Mouse (Mus musculus) forebrain, embryonic 10.5 days (tissue): ENCODE results near the gene Uba7. TPM values are rescaled to one million over a fixed set of nuclear protein-coding genes. Genes with fewer than 3 reads are reported as not detected.

ENCODE experiments used
- DNase-seq: peaks from one replicate; pipeline ENCODE4 v3.0.0-alpha.2; 2017; ENCODE audit warnings: low spot score; ENCODE audit errors: extremely low spot score
- H3K27ac ChIP-seq: fragments of 300-500 bp; sonication (generic); 2 replicates; pipeline ENCODE4 v1.5.1; 2016; ENCODE audit warnings: mild to moderate bottlenecking
- H3K27me3 ChIP-seq: fragments of 300-500 bp; sonication (generic); 2 replicates; pipeline ENCODE4 v1.6.1; 2016; ENCODE audit warnings: mild to moderate bottlenecking; ENCODE audit not compliant: poor library complexity, severe bottlenecking
- H3K36me3 ChIP-seq: fragments of 300-500 bp; sonication (generic); replicated peaks from 2 replicates; pipeline ENCODE4 v1.6.1; 2016; ENCODE audit warnings: mild to moderate bottlenecking, moderate library complexity
- H3K4me1 ChIP-seq: fragments of 300-500 bp; sonication (generic); 2 replicates; pipeline ENCODE4 v1.6.1; 2016
- H3K4me3 ChIP-seq: fragments of 300-500 bp; sonication (generic); 2 replicates; pipeline ENCODE4 v1.5.1; 2016; ENCODE audit warnings: mild to moderate bottlenecking, moderate library complexity
- H3K9me3 ChIP-seq: fragments of 300-500 bp; sonication (generic); 2 replicates; pipeline ENCODE4 v1.6.1; 2016; ENCODE audit warnings: mild to moderate bottlenecking, moderate library complexity
- WGBS: fragments of 180-500 bp; shearing (Covaris S2); methylation state at CpG from one replicate; pipeline ENCODE4 v1.1.7; 2016; 5-methylcytosine and 5-hydroxymethylcytosine counted together
- polyA plus RNA-seq: library from polyadenylated mRNA; unstranded; fragments of >200 nt; fragmentation: Nextera tagmentation; extraction: Ambion mirVana; gene quantifications from 2 replicates; pipeline ENCODE4 v1.2.1, GENCODE M21; 2016

The Uba7 gene
- 6.8 and 10.0 TPM in 2 replicates for polyA plus RNA-seq

- no peaks in the 10 kb centered on the region for H3K9me3 ChIP-seq
- H3K27me3 ChIP-seq = no peaks in the 10 kb centered on the region
- H3K4me1 ChIP-seq = peaks cover 6% of the 10 kb centered on the region
- WGBS = 74% methylated on average over 12 of the region's 12 CpGs
- peak within 1 kb of the TSS; percentile 54 for H3K27ac ChIP-seq
- no peak for DNase-seq
- H3K36me3 ChIP-seq = peaks cover 28% of the 10 kb centered on the region
- peak within 1 kb of the TSS; percentile 29 for H3K4me3 ChIP-seq
These were observed at the start of gene Uba7 for GRCm38 (mm10) chr9:107975399-107976386. Uba7 (plus strand) TSS chr9:107975505.

GRCm38 (mm10) chr9:107926920-107927420, 48.3 kb upstream of the Uba7 start:
- H3K4me1 ChIP-seq = peaks cover 41% of the 10 kb centered on the region
- peaks cover 8% of the 10 kb centered on the region; the same call in 1 of the 2 replicates for H3K27me3 ChIP-seq
- no peak overlapping the region for H3K4me3 ChIP-seq
- DNase-seq = no peak
- H3K9me3 ChIP-seq = no peaks in the 10 kb centered on the region
- WGBS = 61% methylated on average over 9 of the region's 9 CpGs
- no peaks in the 10 kb centered on the region for H3K36me3 ChIP-seq
- H3K27ac ChIP-seq = no peak overlapping the region

- Histone ChIP-seq H3K4me3 (no peak overlapping the region), H3K4me1 (peaks cover 49% of the 10 kb centered on the region), H3K36me3 (no peaks in the 10 kb centered on the region), H3K27ac (no peak overlapping the region), H3K9me3 (no peaks in the 10 kb centered on the region), H3K27me3 (peaks cover 8% of the 10 kb centered on the region; the same call in 1 of the 2 replicates)
- no peak for DNase-seq
- WGBS = 87% methylated on average over 5 of the region's 5 CpGs
These were observed 47.6 kb upstream of the Uba7 start for GRCm38 (mm10) chr9:107927749-107928148.

GRCm38 (mm10) chr9:107928169-107928568, 47.1 kb upstream of the Uba7 start, which contains the start of gene Actl11:
Actl11 (plus strand) TSS chr9:107928469.
- no peak within 1 kb of the TSS for H3K27ac ChIP-seq

GRCm38 (mm10) chr9:107932221-107932620, 43.1 kb upstream of the Uba7 start:
- Histone ChIP-seq H3K27ac (no peak overlapping the region), H3K36me3 (no peaks in the 10 kb centered on the region), H3K4me3 (no peak overlapping the region), H3K9me3 (no peaks in the 10 kb centered on the region), H3K27me3 (peaks cover 33% of the 10 kb centered on the region), H3K4me1 (peaks cover 42% of the 10 kb centered on the region)
- WGBS = 80% methylated on average over 4 of the region's 4 CpGs
- no peak for DNase-seq

More at GRCm38 (mm10) chr9:107928169-107928568, 47.1 kb upstream of the Uba7 start, which contains the start of gene Actl11:
- 74% methylated on average over 3 of the region's 3 CpGs for WGBS
- DNase-seq = no peak
- no peaks in the 10 kb centered on the region for H3K36me3 ChIP-seq
- no peak within 1 kb of the TSS for H3K4me3 ChIP-seq
- H3K4me1 ChIP-seq = peaks cover 50% of the 10 kb centered on the region
- H3K27me3 ChIP-seq = peaks cover 8% of the 10 kb centered on the region; the same call in 1 of the 2 replicates
- no peaks in the 10 kb centered on the region for H3K9me3 ChIP-seq

GRCm38 (mm10) chr9:107934146-107934545, 41.2 kb upstream of the Uba7 start:
- no peak for DNase-seq
- no peak overlapping the region for H3K4me3 ChIP-seq
- WGBS = 89% methylated on average over 11 of the region's 11 CpGs
- H3K9me3 ChIP-seq = no peaks in the 10 kb centered on the region
- H3K4me1 ChIP-seq = peaks cover 46% of the 10 kb centered on the region
- H3K36me3 ChIP-seq = no peaks in the 10 kb centered on the region
- peaks cover 47% of the 10 kb centered on the region for H3K27me3 ChIP-seq
- H3K27ac ChIP-seq = no peak overlapping the region

GRCm38 (mm10) chr9:107935374-107935773, 39.9 kb upstream of the Uba7 start, which contains the start of gene Camkv:
Camkv (plus strand) TSS chr9:107935674.
- Histone ChIP-seq H3K27me3 (peaks cover 47% of the 10 kb centered on the region), H3K4me3 (peak within 1 kb of the TSS; percentile 71), H3K36me3 (no peaks in the 10 kb centered on the region), H3K27ac (peak within 1 kb of the TSS; percentile 85), H3K4me1 (peaks cover 46% of the 10 kb centered on the region), H3K9me3 (no peaks in the 10 kb centered on the region)
- DNase-seq = no peak
- 8% methylated on average over 3 of the region's 3 CpGs for WGBS

- H3K4me1 ChIP-seq = peaks cover 46% of the 10 kb centered on the region
- H3K4me3 ChIP-seq = peak overlapping the region; percentile 71
- WGBS = 1% methylated on average over 41 of the region's 41 CpGs
- peak overlapping the region; percentile 85 for H3K27ac ChIP-seq
- DNase-seq = peak; percentile 56
- no peaks in the 10 kb centered on the region for H3K9me3 ChIP-seq
- H3K27me3 ChIP-seq = peaks cover 47% of the 10 kb centered on the region
- no peaks in the 10 kb centered on the region for H3K36me3 ChIP-seq
These were observed 39.5 kb upstream of the Uba7 start for GRCm38 (mm10) chr9:107935790-107936214.

- H3K27ac ChIP-seq = peak overlapping the region; percentile 85
- H3K9me3 ChIP-seq = no peaks in the 10 kb centered on the region
- no peaks in the 10 kb centered on the region for H3K36me3 ChIP-seq
- H3K4me3 ChIP-seq = peak overlapping the region; percentile 71
- peaks cover 47% of the 10 kb centered on the region for H3K27me3 ChIP-seq
- under 1% methylated on average over 29 of the region's 29 CpGs for WGBS
- peak; percentile 41 for DNase-seq
- peaks cover 46% of the 10 kb centered on the region for H3K4me1 ChIP-seq
These were observed 39.0 kb upstream of the Uba7 start for GRCm38 (mm10) chr9:107936215-107936822.

- H3K27me3 ChIP-seq = peaks cover 47% of the 10 kb centered on the region
- no peaks in the 10 kb centered on the region for H3K36me3 ChIP-seq
- peaks cover 43% of the 10 kb centered on the region for H3K4me1 ChIP-seq
- no peaks in the 10 kb centered on the region for H3K9me3 ChIP-seq
- 10% methylated on average over 3 of the region's 3 CpGs for WGBS
- H3K4me3 ChIP-seq = peak overlapping the region; percentile 71
- DNase-seq = no peak
- peak overlapping the region; percentile 85 for H3K27ac ChIP-seq
These were observed 38.5 kb upstream of the Uba7 start for GRCm38 (mm10) chr9:107936831-107937230.

GRCm38 (mm10) chr9:107947241-107948194, 27.8 kb upstream of the Uba7 start:
- Histone ChIP-seq H3K4me1 (peaks cover 23% of the 10 kb centered on the region), H3K27ac (no peak overlapping the region), H3K36me3 (peaks cover 28% of the 10 kb centered on the region), H3K27me3 (no peaks in the 10 kb centered on the region), H3K4me3 (no peak overlapping the region), H3K9me3 (no peaks in the 10 kb centered on the region)
- DNase-seq = no peak
- 91% methylated on average over 31 of the region's 31 CpGs for WGBS
